Mouse (Mus musculus) lung, adult 2 months (tissue): ENCODE measurements at regions not wholly inside any gene's neighbourhood (a gene's known extent, or its start where the extent isn't known, plus 50 kb on each side); places are given as distances from the start of the nearest gene placed in this dataset.

Experiments used
- CTCF ChIP-seq: fragments of 200-500 bp; IDR thresholded peaks from 2 replicates; pipeline ENCODE4 v1.5.1; 2011; ENCODE audit warnings: mild to moderate bottlenecking, low read length, control low read depth; ENCODE audit not compliant: insufficient read depth
- POLR2A ChIP-seq: fragments of 200-500 bp; IDR thresholded peaks from 2 replicates; pipeline ENCODE4 v1.6.1; 2011; ENCODE audit warnings: low read depth, mild to moderate bottlenecking, control low read depth, low read length, borderline replicate concordance; ENCODE audit errors: extremely low read depth

- TF ChIP-seq CTCF (no peak), POLR2A (no peak)
Measured at GRCm38 (mm10) chr16:29909923-29910465, 154.2 kb upstream of the Hes1 start.
